Mouse (Mus musculus) CD8-positive naive resting alpha-beta T cell, adult 2 months (primary cell): ENCODE measurements at regions not wholly inside any gene's neighbourhood (a gene's known extent, or its start where the extent isn't known, plus 50 kb on each side); places are given as distances from the start of the nearest gene placed in this dataset.

Source experiments
- DNase-seq, 2 experiments: peaks; one replicate each; pipeline ENCODE4 v3.0.0; 2022; ENCODE audit warnings: low read depth in 2 of 2, low spot score in 2 of 2

DNA sequence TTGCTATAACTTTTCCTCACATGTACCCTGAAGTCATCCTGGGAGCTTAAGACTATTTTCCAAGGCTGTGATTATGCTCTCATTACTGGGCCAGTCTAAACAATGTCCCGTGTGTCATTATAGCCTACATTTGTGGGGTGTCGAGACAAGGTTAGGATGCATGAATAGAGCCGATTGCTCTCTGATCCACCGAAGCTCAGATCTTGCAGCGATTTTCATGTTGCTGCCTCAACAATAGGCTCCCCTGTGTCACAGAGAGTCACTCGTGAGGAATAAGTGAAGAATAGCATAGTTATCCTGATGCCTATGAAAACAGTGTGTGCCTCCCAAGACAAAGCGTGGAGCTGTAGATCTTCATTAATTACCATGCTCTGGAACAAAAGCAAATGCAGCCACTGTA, 83.7 kb upstream of the Map3k7 start:
- no peak for DNase-seq

- DNase-seq: no peak
Observed at GRCm38 (mm10) chr4:31889673-31890072, 74.2 kb upstream of the Map3k7 start.

DNA sequence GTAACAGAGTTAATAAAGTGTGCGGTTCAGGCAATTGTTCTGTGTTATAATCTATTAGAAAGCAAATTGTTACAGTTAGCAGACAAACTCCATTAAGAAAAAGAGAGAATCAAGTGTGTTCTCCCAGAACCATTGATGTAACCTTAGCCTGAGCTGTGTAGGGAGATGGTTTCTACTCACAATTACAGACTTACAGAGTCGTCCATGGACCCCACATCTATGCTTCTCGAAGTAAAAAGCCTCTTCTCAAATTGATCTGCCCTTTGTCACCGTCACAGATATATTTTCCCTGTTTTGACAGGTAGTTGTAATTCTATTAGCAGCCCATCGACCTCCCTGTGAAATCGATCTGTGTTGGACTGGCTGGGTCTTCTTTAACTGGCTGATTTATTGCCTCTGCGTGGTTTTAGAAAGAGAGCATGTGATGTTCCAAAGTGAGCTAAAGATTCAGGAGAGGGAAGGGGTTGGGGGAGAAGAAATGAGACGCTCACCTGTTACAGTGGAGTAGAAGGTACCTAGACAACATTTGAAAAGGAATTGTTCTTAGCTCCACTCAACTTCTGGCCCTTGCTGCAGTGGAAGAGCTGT, 54.7 kb upstream of the Map3k7 start:
- no peak for DNase-seq
